19 mouse cellular contexts compared by ENCODE assay signal in genomic region chr19:36540012-36540606, GRCm38 (mm10). TPM values are rescaled to one million over a fixed set of nuclear protein-coding genes. Genes with fewer than 3 reads are reported as not detected.
DNase-seq lines count a peak whose midpoint lies in the region; ATAC-seq lines count a peak whose summit lies in the region.
"Had no signal": no experiment of that assay in that cellular context is flagged by ENCODE, and none has a peak within 500 bp of the region (broad histone marks: within the 10 kb centered on the region; RNA-seq: fewer than 3 reads in every experiment).

No protein-coding gene starts in this region.

- H3K36me3 ChIP-seq in heart, embryonic 14.5 days (ENCODE audit: control insufficient read depth, insufficient read depth, low read length), result no peaks in the 10 kb centered on the region
- H3K36me3 ChIP-seq in heart, embryonic 11.5 days (ENCODE audit: control insufficient read depth, insufficient read depth, low read length), result no peaks in the 10 kb centered on the region
- no peaks in the 10 kb centered on the region for H3K36me3 ChIP-seq in lung, embryonic 16.5 days (ENCODE audit: control insufficient read depth, insufficient read depth, low read length)
- no peaks in the 10 kb centered on the region for H3K36me3 ChIP-seq in midbrain, embryonic 10.5 days
- H3K36me3 ChIP-seq: embryonic facial prominence, embryonic 12.5 days; forebrain, embryonic 12.5 days; hindbrain, embryonic 13.5 days; kidney, embryonic 15.5 days; midbrain, embryonic 13.5 days had no signal

- H3K4me1 ChIP-seq in heart, embryonic 14.5 days (ENCODE audit: control insufficient read depth in 2 of 2, insufficient read depth in 2 of 2, low read length in 2 of 2), result peaks cover 8 to 14% of the 10 kb centered on the region in 2 experiments
- peaks cover 3% of the 10 kb centered on the region; the same call in 1 of the 2 replicates for H3K4me1 ChIP-seq in heart, embryonic 11.5 days (ENCODE audit: control insufficient read depth, insufficient read depth, low read length)
- peaks cover 14% of the 10 kb centered on the region for H3K4me1 ChIP-seq in lung, embryonic 16.5 days (replicated peaks; ENCODE audit: control insufficient read depth, insufficient read depth, low read length)
- peaks cover 17% of the 10 kb centered on the region for H3K4me1 ChIP-seq in midbrain, embryonic 10.5 days

- no peak overlapping the region for H3K9ac ChIP-seq in heart, embryonic 14.5 days (ENCODE audit: low read length)
- H3K9ac ChIP-seq in heart, embryonic 11.5 days (ENCODE audit: low read depth, low read length), result no peak overlapping the region
- no peak overlapping the region for H3K9ac ChIP-seq in lung, embryonic 16.5 days (ENCODE audit: low read length)
- H3K9ac ChIP-seq: embryonic facial prominence, embryonic 12.5 days; forebrain, embryonic 12.5 days; hindbrain, embryonic 13.5 days; kidney, embryonic 15.5 days; liver, embryonic 14.5 days; midbrain, embryonic 13.5 days had no signal

- WGBS in heart, embryonic 14.5 days, result 30% methylated on average over 10 of the region's 10 CpGs
- 48% methylated on average over 10 of the region's 10 CpGs for WGBS in heart, embryonic 11.5 days (ENCODE audit: insufficient replicate concordance)
- 32% methylated on average over 10 of the region's 10 CpGs for WGBS in lung, embryonic 16.5 days
- WGBS in midbrain, embryonic 10.5 days, result 86% methylated on average over 10 of the region's 10 CpGs

- peak overlapping the region; percentile 29; the same call in 1 of the 2 replicates for H3K4me2 ChIP-seq in heart, embryonic 14.5 days (ENCODE audit: low read length)
- H3K4me2 ChIP-seq in heart, embryonic 11.5 days, result no peak overlapping the region; the same call in 1 of the 2 replicates
- H3K4me2 ChIP-seq in lung, embryonic 16.5 days (ENCODE audit: low read depth, low read length), result no peak overlapping the region
- H3K4me2 ChIP-seq: embryonic facial prominence, embryonic 12.5 days; forebrain, embryonic 12.5 days; hindbrain, embryonic 13.5 days; kidney, embryonic 15.5 days; midbrain, embryonic 13.5 days had no signal

- no peak; the same call in 1 of the 2 replicates for ATAC-seq in heart, embryonic 14.5 days (ENCODE audit: insufficient number of reproducible peaks, insufficient read depth, low FRiP score, low read depth)
- no peak for ATAC-seq in heart, embryonic 11.5 days (replicated peaks; ENCODE audit: insufficient number of reproducible peaks, low FRiP score, low TSS enrichment)
- ATAC-seq in lung, embryonic 16.5 days (ENCODE audit: low read depth), result peak; percentile 29; the same call in 1 of the 2 replicates
- 0 out of 2 replicates have a peak, but pooled peaks have one; percentile 30 for ATAC-seq in common myeloid progenitor, adult 5-6 weeks (replicated peaks; ENCODE audit: low read depth, poor library complexity, severe bottlenecking)
- ATAC-seq: midbrain, embryonic 13.5 days had no signal

- no peak for DNase-seq in lung, postnatal 14 days
- peak; percentile 11 for DNase-seq in lung, postnatal 36 days
- DNase-seq in thymus, postnatal 4 days, result no peak
- no peak for DNase-seq in midbrain, embryonic 10.5 days (ENCODE audit: low spot score)
- DNase-seq: cerebellum, adult 11-12 months; gastrocnemius, postnatal 36 days; kidney, adult 11 months; kidney, postnatal 36 days had no signal

- H3K27ac ChIP-seq in heart, embryonic 14.5 days (replicated peaks in 1 of 2; ENCODE audit: control insufficient read depth in 1 of 2, insufficient read depth in 1 of 2, low read depth in 2 of 2, low read length in 2 of 2), result no peak overlapping the region; a peak in 1 of 4 replicates
- no peak overlapping the region for H3K27ac ChIP-seq in heart, embryonic 11.5 days (ENCODE audit: low read depth, low read length)
- no peak overlapping the region for H3K27ac ChIP-seq in lung, embryonic 16.5 days (ENCODE audit: low read length)
- H3K27ac ChIP-seq in midbrain, embryonic 10.5 days (replicated peaks), result no peak overlapping the region
- H3K27ac ChIP-seq: embryonic facial prominence, embryonic 12.5 days; forebrain, embryonic 12.5 days; hindbrain, embryonic 13.5 days; kidney, embryonic 15.5 days; left cerebral cortex, adult 2 months; liver, embryonic 14.5 days; midbrain, embryonic 13.5 days had no signal

- no peaks in the 10 kb centered on the region for H3K9me3 ChIP-seq in heart, embryonic 14.5 days (ENCODE audit: control insufficient read depth, low read length)
- H3K9me3 ChIP-seq in heart, embryonic 11.5 days (replicated peaks; ENCODE audit: control insufficient read depth, low read length), result no peaks in the 10 kb centered on the region
- H3K9me3 ChIP-seq in lung, embryonic 16.5 days (ENCODE audit: control insufficient read depth, low read length), result no peaks in the 10 kb centered on the region
- no peaks in the 10 kb centered on the region for H3K9me3 ChIP-seq in midbrain, embryonic 10.5 days (replicated peaks)
- H3K9me3 ChIP-seq: embryonic facial prominence, embryonic 12.5 days; forebrain, embryonic 12.5 days; hindbrain, embryonic 13.5 days; kidney, embryonic 15.5 days; midbrain, embryonic 13.5 days had no signal

- H3K27me3 ChIP-seq in heart, embryonic 14.5 days (ENCODE audit: control insufficient read depth, insufficient read depth, low read length), result no peaks in the 10 kb centered on the region
- H3K27me3 ChIP-seq in heart, embryonic 11.5 days (ENCODE audit: control insufficient read depth, insufficient read depth, low read length), result no peaks in the 10 kb centered on the region
- no peaks in the 10 kb centered on the region for H3K27me3 ChIP-seq in lung, embryonic 16.5 days (ENCODE audit: control insufficient read depth, insufficient read depth, low read depth, low read length)
- H3K27me3 ChIP-seq in midbrain, embryonic 10.5 days (ENCODE audit: low read depth, poor library complexity, severe bottlenecking), result peaks cover 15% of the 10 kb centered on the region
- H3K27me3 ChIP-seq: embryonic facial prominence, embryonic 12.5 days had no signal

- H3K4me3 ChIP-seq in heart, embryonic 14.5 days (ENCODE audit: control insufficient read depth in 1 of 2, insufficient read depth in 1 of 2, low read depth in 1 of 2, low read length in 2 of 2), result no peak overlapping the region
- H3K4me3 ChIP-seq in heart, embryonic 11.5 days (ENCODE audit: low read depth, low read length), result no peak overlapping the region
- H3K4me3 ChIP-seq in lung, embryonic 16.5 days (ENCODE audit: low read length), result no peak overlapping the region
- no peak overlapping the region for H3K4me3 ChIP-seq in midbrain, embryonic 10.5 days
- H3K4me3 ChIP-seq: embryonic facial prominence, embryonic 12.5 days; forebrain, embryonic 12.5 days; hindbrain, embryonic 13.5 days; kidney, embryonic 15.5 days; left cerebral cortex, adult 2 months; midbrain, embryonic 13.5 days had no signal

RNA-seq across cellular contexts. Expression of gene Hectd2, which starts 14.3 kb away (rescaled TPM):
- polyA plus RNA-seq in heart, embryonic 14.5 days (2014; fragmentation: Nextera tagmentation; extraction: Ambion mirVana), result 6.8 and 8.9 TPM in 2 replicates
- polyA plus RNA-seq in heart, embryonic 11.5 days (2014; fragmentation: Nextera tagmentation; extraction: Ambion mirVana), result 10.1 and 11.5 TPM in 2 replicates
- 4.1 and 4.9 TPM in 2 replicates for polyA plus RNA-seq in lung, embryonic 16.5 days (2015; fragmentation: Nextera tagmentation; extraction: Ambion mirVana)
- total RNA-seq in common myeloid progenitor, adult 5-6 weeks (2017), result 1.6 and 3.1 TPM in 2 replicates
- 2.2 and 3.8 TPM in 2 replicates for polyA plus RNA-seq in midbrain, embryonic 10.5 days (2016; fragmentation: Nextera tagmentation; extraction: Ambion mirVana)

Comparison
In these comparisons a context has a peak if more than half of its experiments do, and no peak if none do; other contexts are left out.
1. ATAC-seq: peak in lung, embryonic 16.5 days (single experiment) and common myeloid progenitor, adult 5-6 weeks (single experiment); none in heart, embryonic 14.5 days (single experiment) and heart, embryonic 11.5 days (single experiment).